Mouse (Mus musculus) left cerebral cortex, postnatal 14 days (tissue): ENCODE measurements around the gene Ifi206. TPM values are rescaled to one million over a fixed set of nuclear protein-coding genes. Genes with fewer than 3 reads are reported as not detected.

Experiments
- DNase-seq, 2 experiments: peaks; one replicate each; pipeline ENCODE4 v3.0.0; 2021 to 2022; ENCODE audit warnings: low spot score in 2 of 2, mixed read lengths in 1 of 2
- intact Hi-C: fragments of 180-260 bp; cut with DNase I; formaldehyde crosslinking; loops from one replicate; pipeline ENCODE4 v1.15.1; 2025
- microRNA-seq, 2 experiments: library from miRNA; unstranded; fragments of <30 nt; microRNA quantifications; one replicate each; pipeline ENCODE4 v1.2.0; 2022
- total RNA-seq, 2 experiments: library from RNA; stranded (reverse); gene quantifications; 2 replicates each; pipeline ENCODE4 v1.2.3; 2021

The Ifi206 gene
- total RNA-seq, 2 experiments from 2014 or later: not detected

- no peak for DNase-seq
- intact Hi-C loops: no loop called here
Measured at GRCm38 (mm10) chr1:173426345-173426744, 64.5 kb downstream of the Ifi206 start.

- intact Hi-C loops: no loop called here
- DNase-seq: peak; percentile 10 to 37
Measured at GRCm38 (mm10) chr1:173420374-173420773, 70.5 kb downstream of the Ifi206 start.

- intact Hi-C loops: no loop called here
Measured at GRCm38 (mm10) chr1:173418936-173419621, 71.8 kb downstream of the Ifi206 start.

GRCm38 (mm10) chr1:173418516-173418915, 72.3 kb downstream of the Ifi206 start:
- DNase-seq: no peak
- intact Hi-C loops: no loop called here

More at GRCm38 (mm10) chr1:173418936-173419621, 71.8 kb downstream of the Ifi206 start:
- no peak for DNase-seq

Small RNA genes within 50 kb of the gene (microRNA-seq; reads per million reads assigned to microRNA genes)
- gene Gm44481: 0 reads per million in 2 experiments

Other genes starting within 250 kb of the Ifi206 start
- not detected for gene Olfr418, start 225.0 kb downstream of the Ifi206 start, total RNA-seq
- not detected for gene Mptx2, start 213.3 kb downstream of the Ifi206 start, total RNA-seq
- gene Ackr1, start 157.3 kb downstream of the Ifi206 start, total RNA-seq: 100 to 1,000 TPM; 116 to 127 TPM
- 1 to 10 TPM; 2.4 to 2.7 TPM for gene Aim2, start 140.2 kb downstream of the Ifi206 start, total RNA-seq
- 100 to 1,000 TPM; 482 to 514 TPM for gene Cadm3, start 123.3 kb downstream of the Ifi206 start, total RNA-seq
- not detected for gene Ifi214, start 44.9 kb upstream of the Ifi206 start, total RNA-seq
- gene Ifi213, start 108.2 kb upstream of the Ifi206 start, total RNA-seq: not detected
- gene Ifi209, start 139.9 kb upstream of the Ifi206 start, total RNA-seq: not detected
- not detected for gene Ifi208, start 182.6 kb upstream of the Ifi206 start, total RNA-seq